Mouse (Mus musculus) thymus, postnatal 0 days (tissue): ENCODE data around the gene Tigar. TPM values are rescaled to one million over a fixed set of nuclear protein-coding genes. Genes with fewer than 3 reads are reported as not detected.

Source experiments
- DNase-seq: peaks from one replicate; pipeline ENCODE4 v3.0.0-alpha.2; 2015; ENCODE audit warnings: low spot score
- polyA plus RNA-seq: library from polyadenylated mRNA; unstranded; fragments of >200 nt; fragmentation: Nextera tagmentation; extraction: Ambion mirVana; gene quantifications from 2 replicates; pipeline ENCODE4 v1.2.1, GENCODE M21; 2015

Gene Tigar
- polyA plus RNA-seq, 1 experiment from 2014 or later = 3.2 TPM

DNA sequence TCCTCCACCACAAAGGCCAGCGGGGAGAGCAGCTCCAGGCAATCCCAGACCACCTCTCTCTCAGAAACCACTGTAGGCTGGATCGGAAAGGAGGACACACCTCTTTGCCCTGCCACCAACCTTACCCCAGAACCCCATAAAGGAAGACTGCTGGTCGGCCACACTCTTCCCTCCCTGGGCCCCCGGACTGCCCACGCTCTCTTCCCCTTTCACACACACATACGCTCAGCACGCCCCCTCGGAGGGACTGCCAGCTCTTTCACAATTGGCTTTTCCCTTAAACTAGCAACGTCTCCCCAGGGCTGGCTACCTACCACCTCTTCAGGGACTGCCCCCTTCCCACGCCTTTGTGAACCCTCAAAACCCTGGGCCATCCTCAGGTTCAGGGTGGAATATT, 33.8 kb upstream of the Tigar start:
- DNase-seq = no peak

GRCm38 (mm10) chr6:127142154-127143123, 33.1 kb upstream of the Tigar start:
- DNase-seq = peak; percentile 76

DNA sequence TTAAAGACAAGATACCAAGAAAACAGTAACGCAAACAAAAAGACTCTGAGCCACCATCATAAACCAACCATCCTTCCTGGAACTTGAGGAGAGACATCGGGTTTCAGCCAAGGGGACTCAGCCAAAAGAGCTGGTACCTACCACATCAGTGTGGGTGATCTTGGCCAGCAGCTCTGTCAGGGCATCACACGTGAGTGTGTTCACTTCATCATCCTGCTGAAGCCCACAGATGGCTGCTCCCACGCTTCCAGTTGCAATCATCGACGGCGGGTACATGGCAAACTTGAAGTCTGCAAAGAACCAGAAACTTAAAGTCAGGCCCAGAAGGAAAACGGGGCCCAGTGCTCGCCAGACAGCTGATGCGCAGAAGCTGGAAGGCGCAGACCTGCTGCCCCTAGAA, 29.6 kb upstream of the Tigar start:
- no peak for DNase-seq

DNA sequence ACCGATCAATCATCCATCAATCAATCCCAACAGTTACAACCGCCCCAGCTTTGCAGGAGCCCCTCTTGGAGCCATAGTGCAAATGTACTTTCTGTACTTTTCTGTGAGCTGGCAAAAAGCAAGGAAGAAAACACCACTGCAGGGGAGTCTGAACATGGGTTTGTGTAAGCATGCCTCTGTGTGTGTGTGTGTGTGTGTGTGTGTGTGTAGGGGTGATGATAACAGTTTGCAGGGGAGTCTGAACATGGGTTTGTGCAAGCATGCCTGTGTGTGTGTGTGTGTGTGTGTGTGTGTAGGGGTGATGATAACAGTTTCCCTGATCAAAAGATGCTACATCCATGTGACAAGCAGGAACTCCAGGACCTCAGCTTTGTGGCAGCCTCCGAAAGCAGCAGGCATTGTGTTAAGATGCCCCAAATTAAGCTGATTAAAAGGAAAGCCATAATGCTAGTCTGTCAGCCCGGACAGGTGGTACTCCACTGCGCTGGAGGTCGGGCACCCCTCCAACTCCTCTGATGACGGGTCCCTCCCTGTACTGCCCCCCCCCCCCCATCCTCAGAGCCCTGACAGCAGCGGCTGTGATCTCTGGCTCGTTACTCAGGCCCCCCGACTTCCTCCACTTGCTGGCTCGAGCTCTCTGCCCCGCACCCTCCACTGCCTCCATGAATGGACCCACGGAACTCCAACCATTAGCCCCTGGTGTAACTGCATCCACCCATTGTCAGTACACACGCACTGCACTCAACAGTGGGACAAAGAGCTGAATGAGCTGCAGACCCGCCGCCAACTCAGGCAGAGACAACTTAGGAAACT, 24.3 kb upstream of the Tigar start:
- DNase-seq = no peak

GRCm38 (mm10) chr6:127132719-127133118, 23.4 kb upstream of the Tigar start:
- DNase-seq = no peak

DNA sequence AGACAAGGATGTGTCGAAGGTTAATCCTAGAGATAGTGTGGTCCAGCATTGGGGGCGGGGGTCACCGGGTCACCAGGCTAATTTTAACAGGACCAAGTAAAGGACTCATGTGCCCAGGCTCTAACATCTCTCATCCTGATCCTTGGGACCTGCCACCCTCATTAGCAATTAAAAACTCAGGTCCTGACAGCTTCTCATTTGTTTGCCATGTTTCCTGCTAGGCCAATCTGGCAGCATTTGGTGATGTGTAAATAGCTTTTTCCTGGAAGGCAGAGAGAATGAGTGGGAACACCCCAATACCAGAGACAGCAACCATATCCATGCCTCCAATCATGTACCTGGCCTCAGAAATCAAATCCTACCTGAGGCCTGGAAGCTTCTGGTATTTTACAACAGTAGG, 22.6 kb upstream of the Tigar start:
- no peak for DNase-seq

GRCm38 (mm10) chr6:127130377-127130776, 21.0 kb upstream of the Tigar start:
- no peak for DNase-seq

DNA sequence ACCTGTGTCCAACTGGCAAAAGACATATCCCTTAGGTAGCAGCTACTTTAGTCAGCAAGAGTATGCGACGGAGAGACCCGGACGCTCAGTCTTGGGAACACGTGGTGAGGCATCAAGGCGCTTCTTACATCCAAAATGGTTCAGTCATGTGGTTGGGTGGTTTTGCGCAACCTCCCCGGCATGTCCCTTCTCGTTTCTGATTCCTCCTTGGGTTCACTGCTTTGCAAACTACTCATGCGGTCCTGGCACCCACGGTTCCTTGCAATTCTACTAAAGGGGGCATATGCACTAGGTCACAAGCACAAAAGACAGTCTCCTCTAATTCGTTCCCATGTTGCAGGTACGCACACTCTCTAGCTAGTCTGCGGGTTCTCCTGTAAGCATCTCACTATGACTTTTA, 20.3 kb upstream of the Tigar start:
- no peak for DNase-seq

DNA sequence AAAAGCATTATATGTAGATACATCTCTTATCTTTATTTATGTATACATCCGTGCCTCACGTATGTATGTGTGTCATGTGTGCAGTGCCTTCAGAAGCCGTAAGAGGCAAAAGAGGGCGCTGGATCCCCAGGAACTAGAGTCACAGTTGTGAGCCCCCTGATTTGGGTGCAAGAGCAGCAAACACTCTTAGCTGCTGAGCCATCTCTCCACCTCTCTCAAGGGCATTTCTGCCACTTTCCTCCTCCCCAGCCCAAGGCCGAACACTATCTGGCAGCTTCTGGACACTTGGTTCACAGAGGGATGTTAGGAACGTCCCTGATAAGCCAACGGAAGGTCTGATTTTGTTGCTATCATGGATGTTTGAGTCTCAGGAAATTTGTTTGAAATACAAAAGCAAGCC, 14.1 kb upstream of the Tigar start:
- no peak for DNase-seq

- no peak for DNase-seq
Measured at GRCm38 (mm10) chr6:127122996-127123395, 13.6 kb upstream of the Tigar start.

- DNase-seq = no peak
Measured at GRCm38 (mm10) chr6:127122221-127122806, 13.0 kb upstream of the Tigar start.

- no peak for DNase-seq
Measured at GRCm38 (mm10) chr6:127114753-127115456, 5.5 kb upstream of the Tigar start.

DNA sequence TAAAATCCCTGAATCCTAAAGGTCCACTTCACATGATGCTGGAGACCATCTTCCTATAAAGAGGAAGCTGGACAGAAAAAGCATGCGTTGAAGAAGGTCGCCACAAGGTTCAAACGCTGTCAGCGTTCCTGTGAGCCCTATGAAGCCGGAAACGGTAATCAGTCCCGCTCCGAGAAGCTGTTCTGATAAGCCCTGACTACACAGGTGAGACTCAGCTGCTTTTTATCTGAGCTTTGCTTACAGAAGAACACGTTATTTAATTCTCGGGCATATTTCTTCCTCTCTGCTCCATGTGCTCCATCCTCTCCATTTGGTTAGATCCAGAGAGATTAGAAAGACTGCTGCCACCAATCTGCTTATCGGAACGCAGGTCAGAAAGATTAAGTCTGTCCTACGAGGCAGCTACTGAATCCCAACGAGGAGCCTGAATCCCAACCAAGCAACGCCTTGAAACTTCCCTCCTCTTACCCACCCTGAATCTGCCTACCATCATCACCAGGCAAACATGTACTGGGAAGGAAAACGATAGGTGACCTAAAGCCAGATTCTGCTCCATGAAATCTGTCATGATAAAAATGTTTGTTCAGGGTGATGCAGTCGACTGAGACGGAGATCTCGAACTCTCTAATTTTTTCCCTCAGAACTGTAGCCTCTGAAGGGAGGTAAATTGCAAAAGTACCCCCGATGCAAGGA, 843 bp downstream of the Tigar start:
- DNase-seq = peak; percentile 15

DNA sequence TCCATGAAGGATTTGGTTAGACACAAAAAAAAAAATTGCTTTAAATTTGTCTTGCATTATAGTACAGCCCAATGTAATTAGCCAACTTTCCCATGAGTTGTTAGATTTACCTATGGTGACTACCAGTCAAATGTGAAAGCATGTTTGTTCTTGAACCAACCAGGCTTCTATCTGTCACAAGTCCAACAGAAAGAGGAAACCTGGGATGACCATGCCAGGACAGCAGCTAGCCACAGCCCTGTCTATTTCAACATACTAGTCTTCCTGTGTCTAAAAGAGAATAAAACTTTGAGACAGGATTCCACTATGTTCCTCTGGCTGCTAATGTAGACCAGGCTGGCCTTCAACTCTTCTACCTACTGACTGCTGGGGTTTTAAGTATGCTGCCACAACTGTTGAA, 1.9 kb downstream of the Tigar start:
- DNase-seq = no peak

DNA sequence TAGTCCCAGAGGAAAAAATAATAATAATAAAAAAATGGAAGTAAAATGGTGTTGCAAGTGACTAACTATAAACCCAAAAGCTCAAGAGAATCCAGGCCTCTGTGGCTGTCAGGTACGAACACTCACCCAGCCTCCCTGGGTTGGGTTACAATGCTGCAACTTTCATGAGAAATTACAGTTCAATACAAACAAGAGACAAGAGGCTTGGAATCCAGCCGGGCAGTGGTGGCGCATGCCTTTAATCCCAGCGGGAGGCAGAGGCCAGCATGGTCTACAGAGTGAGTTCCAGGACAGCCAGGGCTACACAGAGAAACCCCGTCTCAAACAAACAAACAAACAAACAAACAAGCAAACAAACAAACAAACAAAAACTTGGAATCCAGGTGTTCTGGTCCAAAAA, 2.6 kb downstream of the Tigar start:
- no peak for DNase-seq

DNA sequence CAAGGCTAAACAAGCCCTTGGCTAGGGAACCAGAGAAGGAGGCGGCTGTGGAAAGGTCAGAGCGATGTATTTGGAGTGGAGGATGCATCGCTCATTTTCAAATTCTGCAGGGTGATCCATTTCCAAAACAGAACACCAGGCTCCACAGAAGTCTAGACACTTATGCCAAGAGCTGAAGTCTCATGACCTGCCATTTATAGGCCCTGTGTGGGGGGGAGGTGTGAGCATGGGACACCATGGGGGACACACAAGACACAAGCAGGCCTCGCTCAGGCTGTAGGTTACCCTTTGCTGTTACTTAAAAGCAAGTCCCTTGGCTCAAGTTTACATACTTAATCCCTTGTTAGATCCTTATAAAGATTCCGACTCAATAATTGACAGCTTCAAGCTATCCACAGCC, 3.2 kb downstream of the Tigar start:
- no peak for DNase-seq

DNA sequence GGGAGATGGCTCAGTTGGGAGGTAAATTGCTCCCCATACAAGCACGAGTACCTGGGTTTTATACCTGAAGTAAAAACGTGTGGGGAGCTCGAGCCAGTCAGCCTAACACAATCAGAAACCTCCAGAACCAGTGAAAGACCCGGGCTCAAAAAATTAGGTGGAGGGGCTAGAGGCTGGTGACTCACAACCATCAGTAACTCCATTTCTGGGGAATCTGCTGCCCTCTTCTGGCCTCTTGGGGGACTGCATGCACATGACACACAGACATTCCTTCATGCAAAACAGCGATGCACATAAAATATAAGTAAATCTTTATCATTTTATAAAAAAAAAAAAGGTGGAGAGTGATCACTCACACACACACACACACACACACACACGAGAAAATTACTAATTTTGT, 4.2 kb downstream of the Tigar start:
- peak; percentile 40 for DNase-seq

GRCm38 (mm10) chr6:127104396-127105029, 4.8 kb downstream of the Tigar start:
- no peak for DNase-seq

DNA sequence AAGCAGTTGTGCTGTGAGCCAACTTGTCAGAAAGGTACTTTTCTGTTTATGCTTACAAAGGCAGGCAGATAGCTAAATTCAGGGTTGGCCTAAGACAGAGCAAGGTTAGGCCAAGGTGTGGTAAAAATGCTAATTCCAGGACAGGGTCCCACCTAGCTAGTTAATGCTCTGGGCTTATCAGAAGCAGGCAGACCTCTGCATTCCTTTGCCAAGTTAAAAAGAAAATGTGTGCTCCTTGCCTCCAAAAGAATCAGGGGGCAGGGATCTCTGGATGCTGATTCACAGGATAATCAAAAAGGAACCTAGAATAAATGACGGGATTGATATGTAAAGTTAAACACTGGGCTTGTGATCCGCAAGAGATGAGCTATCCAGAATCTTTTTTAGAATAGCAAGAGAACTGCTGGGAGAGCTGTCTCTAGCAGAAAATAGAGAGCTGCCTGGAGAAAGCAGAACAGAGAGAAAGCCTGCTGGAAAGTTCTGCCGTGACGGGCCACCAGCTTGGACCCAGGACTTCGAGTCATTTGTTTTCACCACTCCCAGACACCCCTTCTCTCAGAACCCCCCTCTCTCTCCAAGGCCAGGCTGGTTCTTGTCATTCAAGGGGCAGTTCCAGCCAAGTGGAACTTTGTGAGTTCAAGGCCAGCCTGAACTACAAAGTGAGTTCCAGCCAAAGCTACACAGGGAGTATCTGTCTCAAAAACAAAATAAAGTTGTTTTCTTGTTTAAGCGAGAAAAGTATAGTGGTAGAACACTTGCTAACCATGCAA, 5.7 kb downstream of the Tigar start:
- DNase-seq = no peak
